Mouse (Mus musculus) left cerebral cortex, adult 8-10 months (tissue): ENCODE measurements around the gene Tbc1d9b. TPM values are rescaled to one million over a fixed set of nuclear protein-coding genes. Genes with fewer than 3 reads are reported as not detected.
"Not testable (repeated sequence)": the region's sequence is repeated elsewhere in the genome, so short reads cannot be mapped to it uniquely, and the experiment has no call there.

ENCODE experiments used
- DNase-seq, 2 experiments: peaks; one replicate each; pipeline ENCODE4 v3.0.0; 2022; ENCODE audit warnings: low spot score in 2 of 2
- total RNA-seq, 4 experiments: library from RNA; stranded (reverse); gene quantifications; 2 replicates each; pipeline ENCODE4 v1.2.4; 2022

Gene Tbc1d9b
- total RNA-seq: 100 to 1,000 TPM; 125 to 140 (median 133) TPM

- DNase-seq: peak; percentile 64 to 81
Observed at GRCm38 (mm10) chr11:50130811-50131766, at the start of gene Tbc1d9b. TSS of gene Tbc1d9b (plus strand) at chr11:50131396.

GRCm38 (mm10) chr11:50086211-50086610 is 45.0 kb upstream of the Tbc1d9b start:
- peak in 1 of 2 experiments; percentile 39 for DNase-seq

DNA sequence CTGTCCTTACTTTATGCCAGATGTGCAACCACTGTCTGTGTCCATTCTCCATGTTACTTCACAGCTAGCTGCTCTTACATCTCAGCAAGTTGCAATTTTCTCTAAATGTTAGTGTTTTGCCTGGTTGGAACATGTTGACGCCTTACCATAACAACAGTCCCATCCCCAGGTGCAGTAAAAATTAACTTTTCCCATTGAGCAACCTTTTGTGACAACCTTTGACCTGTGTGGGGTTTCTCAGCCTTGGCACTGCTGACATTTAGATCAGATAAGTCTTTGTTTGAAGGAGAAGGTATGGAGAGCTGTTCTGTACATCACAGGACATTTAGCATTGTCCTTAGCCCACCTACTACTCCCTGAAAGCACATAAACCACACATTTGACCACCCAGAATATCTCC is 41.4 kb upstream of the Tbc1d9b start:
- DNase-seq: no peak

GRCm38 (mm10) chr11:50090982-50091675 is 40.1 kb upstream of the Tbc1d9b start:
- DNase-seq: no peak

DNA sequence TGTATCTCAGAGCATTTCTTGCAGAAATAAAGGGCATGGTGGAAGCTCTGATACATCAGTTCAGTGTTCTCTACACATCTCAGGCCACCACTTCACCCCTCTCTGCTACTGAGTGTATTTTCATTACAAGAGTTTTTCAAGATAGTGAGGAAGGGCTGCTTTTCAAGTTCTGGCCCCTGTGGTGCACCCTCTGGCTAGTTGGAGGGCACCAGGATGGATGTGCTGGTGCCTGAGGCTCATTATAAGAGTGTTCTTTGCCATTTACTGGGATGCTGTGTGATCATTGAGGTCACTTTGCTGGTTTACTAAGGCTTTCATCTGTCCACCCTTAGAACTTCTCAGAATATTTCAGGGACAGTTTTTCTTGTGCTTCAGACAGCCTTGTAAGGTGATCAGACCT is 39.5 kb upstream of the Tbc1d9b start:
- DNase-seq: no peak

- DNase-seq: no peak
Observed at GRCm38 (mm10) chr11:50095661-50096060, 35.5 kb upstream of the Tbc1d9b start.

GRCm38 (mm10) chr11:50097091-50097490 is 34.1 kb upstream of the Tbc1d9b start:
- no peak for DNase-seq

DNA sequence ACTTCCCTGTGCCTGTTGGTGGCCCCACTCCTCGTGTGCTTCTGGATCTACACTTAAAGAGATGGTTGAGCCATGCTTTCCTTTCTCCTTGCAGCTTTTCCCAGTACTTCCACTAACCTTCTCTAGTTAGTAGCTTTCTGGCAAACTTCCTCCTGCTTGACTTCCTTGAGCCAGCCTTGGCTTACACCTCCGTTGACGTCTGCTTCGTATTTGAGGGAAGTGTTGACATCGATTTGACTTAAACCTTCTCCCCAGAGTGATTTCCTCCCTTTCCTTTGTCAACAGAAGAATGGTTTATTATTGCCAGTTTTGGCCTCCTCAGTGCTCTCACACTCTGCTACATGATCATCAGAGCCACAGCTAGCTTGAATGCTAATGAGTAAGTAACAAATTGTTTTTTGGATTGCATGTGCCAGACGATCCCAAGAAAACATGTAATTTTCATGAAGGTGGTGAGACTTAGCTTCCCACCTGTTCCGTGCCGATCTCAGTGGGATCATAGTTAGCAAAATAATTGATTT is 32.2 kb upstream of the Tbc1d9b start:
- no peak for DNase-seq

DNA sequence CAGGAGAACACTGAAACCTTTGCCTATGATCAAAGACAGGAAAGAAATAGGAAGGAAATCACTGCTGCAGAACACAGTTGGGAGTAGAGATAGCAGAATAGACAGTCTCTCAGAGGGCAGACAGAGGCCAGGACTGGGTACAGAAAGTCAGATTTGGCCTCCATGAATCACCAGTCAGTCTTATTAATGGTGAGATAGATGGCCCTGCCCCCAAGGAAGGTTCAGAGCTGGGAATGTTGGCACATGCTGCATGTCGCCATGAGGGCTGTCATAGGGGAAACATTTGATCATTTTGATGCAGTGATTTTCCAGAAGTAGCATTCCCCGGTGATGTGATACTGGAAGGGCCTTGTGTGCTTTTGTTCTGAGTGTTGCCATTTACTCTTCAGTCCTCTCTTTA is 31.5 kb upstream of the Tbc1d9b start:
- no peak for DNase-seq

- DNase-seq: no peak
Observed at GRCm38 (mm10) chr11:50100548-50101307, 30.5 kb upstream of the Tbc1d9b start.

DNA sequence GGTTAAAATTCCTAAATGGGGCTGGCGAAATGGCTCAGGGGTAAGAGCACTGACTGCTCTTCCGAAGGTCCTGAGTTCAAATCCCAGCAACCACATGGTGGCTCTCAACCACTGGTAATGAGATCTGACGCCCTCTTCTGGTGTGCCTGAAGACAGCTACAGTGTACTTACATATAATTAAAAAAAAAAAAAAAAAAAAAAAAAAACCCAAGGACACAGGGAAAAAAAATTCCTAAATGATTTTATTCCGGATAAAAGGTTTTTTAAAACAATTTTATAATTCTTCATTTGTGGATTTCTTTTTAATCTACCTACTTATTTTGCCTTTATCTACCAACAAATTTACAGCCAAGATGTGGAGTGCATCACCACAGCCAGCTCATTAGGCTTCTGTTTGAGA is 29.2 kb upstream of the Tbc1d9b start:
- DNase-seq: not testable (repeated sequence)

- DNase-seq: no peak
Observed at GRCm38 (mm10) chr11:50104016-50104415, 27.2 kb upstream of the Tbc1d9b start.

DNA sequence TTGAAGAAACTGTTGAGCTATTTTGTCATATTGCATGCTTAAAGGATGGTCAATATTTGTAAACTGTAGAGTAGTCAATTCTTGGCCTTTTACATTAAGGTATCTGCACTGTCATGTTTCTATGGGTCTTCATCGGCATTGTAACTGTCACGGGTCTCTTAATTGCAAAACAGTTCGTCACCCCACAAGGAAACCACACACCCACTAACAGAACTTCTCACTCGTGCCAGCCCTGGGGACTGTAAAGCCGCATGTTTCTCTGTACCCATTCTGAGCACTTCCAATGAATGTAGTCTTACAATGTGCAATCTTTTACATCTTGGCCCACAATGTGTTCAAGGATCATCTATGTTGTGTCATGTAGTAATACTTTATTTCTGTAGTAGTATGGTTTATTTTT is 26.0 kb upstream of the Tbc1d9b start:
- no peak for DNase-seq

DNA sequence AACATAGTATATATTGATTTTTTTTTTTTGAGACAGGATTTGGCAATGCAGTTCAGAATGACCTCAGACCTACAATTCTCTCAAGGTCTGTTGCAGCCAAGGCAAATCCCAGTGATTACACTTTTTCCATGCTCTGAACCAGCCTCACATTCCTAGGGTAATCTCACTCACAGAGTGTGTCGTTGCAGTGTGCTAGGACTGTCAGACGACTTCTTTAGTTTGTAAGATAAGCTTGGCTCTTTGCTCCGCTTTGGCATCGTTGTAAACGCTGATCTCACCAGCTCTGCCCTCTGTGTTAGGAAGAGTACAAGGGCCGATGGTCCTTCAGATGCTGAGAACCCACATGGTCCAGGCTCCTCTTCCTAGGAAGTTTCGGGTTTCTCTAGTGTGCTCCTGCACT is 25.2 kb upstream of the Tbc1d9b start:
- DNase-seq: no peak

- DNase-seq: no peak
Observed at GRCm38 (mm10) chr11:50108823-50109244, 22.4 kb upstream of the Tbc1d9b start.

DNA sequence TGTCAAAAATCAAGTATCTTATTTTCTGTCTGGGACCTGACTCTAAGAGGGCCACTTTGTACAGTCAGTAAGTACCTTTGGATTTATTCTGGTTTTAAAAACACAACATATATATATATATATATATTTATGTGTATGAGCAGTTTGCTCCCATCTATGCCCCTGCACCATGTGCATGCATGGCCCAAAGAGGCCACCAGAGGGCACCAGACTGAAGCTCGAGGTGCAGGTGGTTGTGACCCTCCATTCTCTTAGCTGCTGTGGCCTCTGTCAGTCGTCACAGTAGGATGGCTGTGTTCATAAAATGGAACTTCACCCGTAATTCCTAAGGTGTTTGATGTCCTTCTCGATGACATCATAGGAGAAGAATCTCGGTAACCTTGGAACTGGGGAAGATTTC is 16.9 kb upstream of the Tbc1d9b start:
- peak in 1 of 2 experiments; percentile 43 for DNase-seq

DNA sequence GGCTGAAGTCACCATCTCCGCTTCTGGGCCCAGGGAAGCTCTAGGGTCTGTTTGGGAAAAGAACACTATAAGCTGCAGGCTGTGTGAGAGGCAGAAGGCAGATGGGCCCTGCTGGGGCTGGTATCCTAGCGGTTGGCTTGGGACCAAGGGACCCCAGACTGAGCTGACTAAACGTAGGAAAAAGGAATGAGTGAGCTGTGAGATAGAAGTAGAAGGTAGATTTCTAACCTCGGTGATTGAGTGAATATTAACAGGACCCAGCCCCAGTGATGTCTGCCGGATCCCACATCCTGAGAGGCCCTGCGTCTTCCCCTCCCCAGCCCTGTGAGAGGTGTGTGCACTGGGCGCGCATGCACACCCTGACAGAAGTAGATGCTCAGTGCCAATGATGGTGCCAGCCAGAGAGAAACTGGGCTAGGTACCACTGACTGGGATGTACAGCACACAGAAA is 8.5 kb upstream of the Tbc1d9b start:
- DNase-seq: no peak

DNA sequence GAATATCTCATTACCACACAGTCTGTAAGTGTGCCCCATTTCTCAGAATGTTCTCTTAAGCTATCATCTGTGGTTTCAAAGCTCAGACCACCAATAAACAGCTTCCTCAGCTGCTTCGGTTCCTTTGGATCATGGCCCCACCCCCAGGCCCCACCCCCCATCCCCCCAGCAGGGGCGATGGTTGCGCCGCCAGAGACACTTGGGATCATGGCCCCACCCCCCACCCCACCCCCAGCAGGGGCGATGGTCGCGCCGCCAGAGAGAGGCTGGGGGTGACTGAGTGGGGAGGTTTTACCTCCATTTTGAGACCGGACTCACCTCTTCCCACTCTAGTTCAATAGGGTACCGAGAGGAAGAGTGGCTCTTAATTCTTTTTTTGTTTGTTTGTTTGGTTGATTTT is 3.4 kb upstream of the Tbc1d9b start:
- DNase-seq: no peak

DNA sequence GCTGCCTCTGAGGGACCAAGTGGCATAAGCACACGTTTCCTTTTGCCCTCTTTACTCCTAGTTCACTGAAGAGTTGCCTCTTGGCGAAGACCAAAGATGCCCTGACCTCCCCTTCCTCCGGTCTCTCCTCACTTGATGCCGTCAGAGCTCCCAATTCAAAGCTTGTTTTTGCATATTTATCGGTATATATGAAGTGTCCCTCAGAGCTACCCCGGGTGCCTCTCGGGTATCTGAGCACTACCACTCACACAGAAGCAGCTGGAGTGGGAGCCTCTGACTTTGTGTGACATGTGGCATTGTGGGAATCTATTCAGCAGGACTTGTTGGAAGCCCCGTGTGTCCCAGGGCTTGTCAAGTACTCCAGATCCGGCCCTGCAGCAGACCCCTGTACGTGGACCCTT is 605 bp downstream of the Tbc1d9b start:
- DNase-seq: no peak

DNA sequence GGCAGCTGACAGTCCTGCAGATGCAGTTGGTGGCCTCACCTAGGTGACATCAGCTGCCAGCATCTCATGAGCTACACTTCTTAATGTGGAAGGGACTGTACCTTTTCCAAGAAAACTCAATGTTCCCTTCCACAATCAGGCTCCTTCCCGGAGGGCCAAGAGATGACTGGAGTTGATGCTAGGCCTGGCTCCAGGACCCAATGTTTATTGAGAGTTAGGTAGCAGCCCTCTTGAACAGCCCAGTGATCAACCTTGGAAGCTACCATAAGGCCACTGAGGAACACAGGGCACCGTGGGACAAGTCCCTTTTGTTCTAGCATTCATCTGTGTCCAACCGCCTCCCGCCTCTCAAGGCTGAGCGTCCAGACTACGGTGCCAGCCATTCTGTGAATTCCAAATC is 1.1 kb downstream of the Tbc1d9b start:
- DNase-seq: no peak

- no peak for DNase-seq
Observed at GRCm38 (mm10) chr11:50134136-50134859, 3.1 kb downstream of the Tbc1d9b start.
